23 mouse cellular contexts compared by ENCODE assay signal in the genomic region with DNA sequence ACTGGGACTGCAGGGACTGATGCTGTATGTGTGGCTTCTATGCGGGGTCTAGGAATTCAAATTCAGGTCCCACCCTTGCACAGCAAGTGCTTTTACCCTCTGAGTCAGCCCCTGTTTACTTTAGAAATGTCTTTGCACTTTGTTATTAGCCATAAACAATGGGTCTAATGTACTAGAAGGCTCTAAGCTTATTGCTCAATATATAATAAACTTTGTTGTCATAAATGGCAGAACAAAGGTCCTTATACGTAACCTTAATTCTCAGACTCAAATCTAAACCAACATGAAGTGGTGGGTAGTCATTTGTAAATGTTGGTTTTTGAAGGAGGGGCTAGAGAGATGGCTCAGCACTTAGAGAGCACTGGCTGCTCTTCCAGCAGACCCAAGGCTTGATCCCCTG. TPM values are rescaled to one million over a fixed set of nuclear protein-coding genes. Genes with fewer than 3 reads are reported as not detected.
DNase-seq lines count a peak whose midpoint lies in the region; ATAC-seq and TF ChIP-seq lines count a peak whose summit lies in the region.
"Had no signal": no experiment of that assay in that cellular context is flagged by ENCODE, and none has a peak within 500 bp of the region (broad histone marks: within the 10 kb centered on the region; RNA-seq: fewer than 3 reads in every experiment).

No protein-coding gene starts in this region.

- DNase-seq in layer of hippocampus, adult 2 months (ENCODE audit: low spot score in 2 of 2), result no peak
- DNase-seq in gastrocnemius, adult 2 months, result no peak
- DNase-seq in right cerebral cortex, adult 2 months (ENCODE audit: low spot score in 2 of 2), result no peak
- DNase-seq: adrenal gland, adult 2 months; adrenal gland, adult 8-10 months; adrenal gland, postnatal 10 days; adrenal gland, postnatal 14 days; adrenal gland, postnatal 25 days; adrenal gland, postnatal 36 days; B cell, adult 2 months; cerebellum, adult 11 months; cerebellum, adult 11-12 months; cerebellum, adult 18-20 months had no signal

- H3K9me3 ChIP-seq in intestine, embryonic 15.5 days, result no peaks in the 10 kb centered on the region
- H3K9me3 ChIP-seq in intestine, embryonic 16.5 days (ENCODE audit: control insufficient read depth, low read length), result no peaks in the 10 kb centered on the region
- H3K9me3 ChIP-seq in intestine, postnatal 0 days (ENCODE audit: control insufficient read depth), result no peaks in the 10 kb centered on the region
- H3K9me3 ChIP-seq: G1E had no signal

- peak; percentile 75 for ATAC-seq in intestine, embryonic 15.5 days
- ATAC-seq in intestine, embryonic 16.5 days, result peak; percentile 81
- peak; percentile 87 for ATAC-seq in intestine, postnatal 0 days
- ATAC-seq in cerebellum, adult (ENCODE audit: insufficient number of reproducible peaks, low FRiP score, low TSS enrichment), result no peak
- ATAC-seq: activated CD4-positive, CD25-positive, alpha-beta regulatory T cell, adult 4 months; CD4-positive, CD25-positive, alpha-beta regulatory T cell, adult 4 months; Patski had no signal

- TF ChIP-seq CTCF in intestine, postnatal 0 days (IDR thresholded peaks at IDR 0.05; ENCODE audit: low read depth), result no peak
- no peak for TF ChIP-seq CTCF in small intestine, adult 2 months (IDR thresholded peaks at IDR 0.05; ENCODE audit: extremely low read depth, insufficient read length, insufficient replicate concordance, low read depth, low read length)
- TF ChIP-seq CTCF in layer of hippocampus, adult 2 months (conservative IDR thresholded peaks at IDR 0.05), result no peak
- TF ChIP-seq CTCF in gastrocnemius, adult 2 months (IDR thresholded peaks at IDR 0.05), result no peak

- TF ChIP-seq POLR2A in small intestine, adult 2 months (IDR thresholded peaks at IDR 0.05; ENCODE audit: low read depth, low read length), result no peak

- intact Hi-C loops in gastrocnemius, adult 2 months (cut with DNase I), result loop anchor here (10.0 kb wide), 1 partner anchor 53 kb away; no protein-coding TSS in a partner anchor

- H3K27me3 ChIP-seq in intestine, embryonic 15.5 days (replicated peaks), result no peaks in the 10 kb centered on the region
- H3K27me3 ChIP-seq in intestine, embryonic 16.5 days (replicated peaks; ENCODE audit: control insufficient read depth, insufficient read depth, low read length), result no peaks in the 10 kb centered on the region
- H3K27me3 ChIP-seq in intestine, postnatal 0 days (replicated peaks; ENCODE audit: control insufficient read depth, insufficient read depth, low read length), result no peaks in the 10 kb centered on the region
- no peaks in the 10 kb centered on the region for H3K27me3 ChIP-seq in small intestine, adult 2 months (ENCODE audit: control insufficient read depth, insufficient read depth, low read length)
- H3K27me3 ChIP-seq: CH12.LX, Patski had no signal

- H3K27ac ChIP-seq in intestine, embryonic 15.5 days, result no peak overlapping the region
- no peak overlapping the region for H3K27ac ChIP-seq in intestine, embryonic 16.5 days (ENCODE audit: low read length)
- H3K27ac ChIP-seq in intestine, postnatal 0 days (ENCODE audit: low read depth, low read length), result peak overlapping the region; percentile 41; the same call in 1 of the 2 replicates
- H3K27ac ChIP-seq in small intestine, adult 2 months (ENCODE audit: insufficient read depth, low read depth, low read length), result 0 out of 2 replicates have a peak overlapping the region, but pooled peaks have one; percentile 45
- H3K27ac ChIP-seq in layer of hippocampus, adult 2 months, result no peak overlapping the region
- H3K27ac ChIP-seq in gastrocnemius, adult 2 months, result no peak overlapping the region

- H3K4me3 ChIP-seq in intestine, embryonic 15.5 days (replicated peaks), result no peak overlapping the region
- H3K4me3 ChIP-seq in intestine, embryonic 16.5 days (ENCODE audit: low read length), result no peak overlapping the region
- H3K4me3 ChIP-seq in intestine, postnatal 0 days (ENCODE audit: low read depth, low read length), result no peak overlapping the region
- no peak overlapping the region for H3K4me3 ChIP-seq in small intestine, adult 2 months (ENCODE audit: low read depth, low read length)
- no peak overlapping the region for H3K4me3 ChIP-seq in layer of hippocampus, adult 2 months
- H3K4me3 ChIP-seq in gastrocnemius, adult 2 months, result no peak overlapping the region

- H3K36me3 ChIP-seq in intestine, embryonic 15.5 days, result peaks cover 17% of the 10 kb centered on the region
- H3K36me3 ChIP-seq in intestine, embryonic 16.5 days (ENCODE audit: control insufficient read depth, insufficient read depth, low read length), result peaks cover 12% of the 10 kb centered on the region; the same call in 1 of the 2 replicates
- H3K36me3 ChIP-seq in intestine, postnatal 0 days (ENCODE audit: control insufficient read depth, insufficient read depth), result peaks cover 54% of the 10 kb centered on the region
- H3K36me3 ChIP-seq in small intestine, adult 2 months (ENCODE audit: control insufficient read depth, insufficient read depth, low read length), result peaks cover 46% of the 10 kb centered on the region

- H3K4me2 ChIP-seq in intestine, embryonic 15.5 days (replicated peaks), result no peak overlapping the region
- H3K4me2 ChIP-seq in intestine, embryonic 16.5 days (ENCODE audit: low read depth, low read length), result no peak overlapping the region
- H3K4me2 ChIP-seq in intestine, postnatal 0 days (replicated peaks; ENCODE audit: low read depth), result no peak overlapping the region

- no peak overlapping the region for H3K9ac ChIP-seq in intestine, embryonic 15.5 days
- no peak overlapping the region for H3K9ac ChIP-seq in intestine, embryonic 16.5 days (ENCODE audit: low read depth, low read length)
- no peak overlapping the region for H3K9ac ChIP-seq in intestine, postnatal 0 days (ENCODE audit: low read depth, low read length)

- no peaks in the 10 kb centered on the region for H3K4me1 ChIP-seq in intestine, embryonic 15.5 days (replicated peaks)
- H3K4me1 ChIP-seq in intestine, embryonic 16.5 days (ENCODE audit: control insufficient read depth, insufficient read depth, low read length), result no peaks in the 10 kb centered on the region
- 0 out of 2 replicates have a peak, but pooled peaks cover 3% of the 10 kb centered on the region for H3K4me1 ChIP-seq in intestine, postnatal 0 days (replicated peaks; ENCODE audit: control insufficient read depth, insufficient read depth, low read length)
- peaks cover 3% of the 10 kb centered on the region for H3K4me1 ChIP-seq in small intestine, adult 2 months (ENCODE audit: control insufficient read depth, insufficient read depth, insufficient read length, low read length)

- 75% methylated on average over 2 of the region's 2 CpGs for WGBS in intestine, embryonic 15.5 days
- 78% methylated on average over 2 of the region's 2 CpGs for WGBS in intestine, embryonic 16.5 days
- WGBS in intestine, postnatal 0 days, result 39% methylated on average over 2 of the region's 2 CpGs
- 35% methylated on average over 2 of the region's 2 CpGs for WGBS in small intestine, adult 2 months

RNA-seq across cellular contexts. Expression of gene Cep350, which starts 35.6 kb away (rescaled TPM):
- 11.2 and 12.7 TPM in 2 replicates for polyA plus RNA-seq in intestine, embryonic 15.5 days (2015; fragmentation: Nextera tagmentation; extraction: Ambion mirVana)
- polyA plus RNA-seq in intestine, embryonic 16.5 days (2015; fragmentation: Nextera tagmentation; extraction: Ambion mirVana), result 7.5 and 9.8 TPM in 2 replicates
- 12.8 and 14.1 TPM in 2 replicates for polyA plus RNA-seq in intestine, postnatal 0 days (2015; fragmentation: Nextera tagmentation; extraction: Ambion mirVana)
- 2.9 and 5.8 TPM in 2 replicates for polyA plus RNA-seq in small intestine, adult 2 months (2012; rRNA removed)
- 10 to 100 TPM; 48.9 to 52.1 TPM for total RNA-seq in layer of hippocampus, adult 2 months (2021)
- 10 to 100 TPM; 39.6 to 41.6 TPM for total RNA-seq in gastrocnemius, adult 2 months (2021)

Comparison
In these comparisons a context has a peak if more than half of its experiments do, and no peak if none do; other contexts are left out.
1. H3K27ac ChIP-seq: peak in intestine, postnatal 0 days (single experiment) and small intestine, adult 2 months (single experiment); none in intestine, embryonic 15.5 days (single experiment), intestine, embryonic 16.5 days (single experiment), layer of hippocampus, adult 2 months (single experiment) and gastrocnemius, adult 2 months (single experiment).